Mouse (Mus musculus): ENCODE data around the gene Ephx3. TPM values are rescaled to one million over a fixed set of nuclear protein-coding genes. Genes with fewer than 3 reads are reported as not detected.

The Ephx3 gene
- polyA plus RNA-seq, 1 experiment from 2014 or later: 0.19 TPM

GRCm38 (mm10) chr17:32202972-32203371 lies 13.6 kb upstream of the Ephx3 start:
- ATAC-seq (ENCODE audit: low FRiP score, low read depth): no peak
- Histone ChIP-seq H3K9me3 (no peaks in the 10 kb centered on the region), H3K9ac (no peak overlapping the region), H3K27me3 (no peaks in the 10 kb centered on the region), H3K4me1 (replicated peaks) (no peaks in the 10 kb centered on the region), H3K36me3 (peaks cover 66% of the 10 kb centered on the region), H3K4me3 (no peak overlapping the region), H3K4me2 (no peak overlapping the region), H3K27ac (replicated peaks) (no peak overlapping the region)
- 91% methylated on average over 3 of the region's 3 CpGs for WGBS

DNA sequence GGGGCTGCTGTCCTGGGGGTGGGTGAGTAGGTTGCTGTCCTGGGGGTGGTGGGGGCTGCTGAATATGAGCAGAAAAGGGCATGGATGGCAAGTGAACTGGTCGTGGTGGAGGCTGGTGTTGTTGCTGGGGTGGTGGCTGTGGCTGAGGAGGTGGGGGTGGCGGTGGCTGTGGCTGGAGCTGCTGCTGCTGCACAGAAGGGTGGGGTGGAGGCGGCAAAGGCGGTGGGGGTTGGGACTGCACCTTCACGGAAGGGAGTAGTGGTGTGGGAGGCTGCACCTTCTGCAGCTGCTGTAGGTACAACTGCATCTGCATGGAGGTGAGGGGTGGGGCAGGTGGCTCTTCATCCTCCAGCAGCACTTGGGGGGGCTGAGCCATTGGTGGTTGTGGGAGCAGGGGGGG lies 11.7 kb upstream of the Ephx3 start:
- H3K4me2 ChIP-seq: no peak overlapping the region
- H3K36me3 ChIP-seq: peaks cover 67% of the 10 kb centered on the region
- 76% methylated on average over 5 of the region's 5 CpGs for WGBS

GRCm38 (mm10) chr17:32199796-32200195 lies 10.4 kb upstream of the Ephx3 start:
- WGBS: 95% methylated on average over 2 of the region's 2 CpGs
- no peak for ATAC-seq (ENCODE audit: low FRiP score, low read depth)
- peaks cover 70% of the 10 kb centered on the region for H3K36me3 ChIP-seq

More for the DNA sequence above, 11.7 kb upstream of the Ephx3 start:
- no peak overlapping the region for H3K4me3 ChIP-seq
- no peak overlapping the region for H3K9ac ChIP-seq
- no peak for ATAC-seq (ENCODE audit: low FRiP score, low read depth)
- H3K9me3 ChIP-seq: no peaks in the 10 kb centered on the region
- no peak overlapping the region for H3K27ac ChIP-seq (replicated peaks)
- no peaks in the 10 kb centered on the region for H3K27me3 ChIP-seq
- H3K4me1 ChIP-seq (replicated peaks): no peaks in the 10 kb centered on the region

GRCm38 (mm10) chr17:32197156-32197555 lies 7.8 kb upstream of the Ephx3 start:
- Histone ChIP-seq H3K9me3 (no peaks in the 10 kb centered on the region), H3K27ac (replicated peaks) (peak overlapping the region; percentile 57), H3K27me3 (no peaks in the 10 kb centered on the region), H3K4me2 (no peak overlapping the region), H3K36me3 (peaks cover 59% of the 10 kb centered on the region), H3K4me1 (replicated peaks) (no peaks in the 10 kb centered on the region), H3K9ac (no peak overlapping the region), H3K4me3 (no peak overlapping the region)
- ATAC-seq (ENCODE audit: low FRiP score, low read depth): peak; percentile 46; the same call in 1 of the 2 replicates
- 71% methylated on average over 14 of the region's 14 CpGs for WGBS

More at GRCm38 (mm10) chr17:32199796-32200195, 10.4 kb upstream of the Ephx3 start:
- no peak overlapping the region for H3K27ac ChIP-seq (replicated peaks)
- H3K9ac ChIP-seq: no peak overlapping the region
- H3K4me1 ChIP-seq (replicated peaks): no peaks in the 10 kb centered on the region
- H3K4me3 ChIP-seq: no peak overlapping the region
- no peaks in the 10 kb centered on the region for H3K27me3 ChIP-seq
- H3K4me2 ChIP-seq: no peak overlapping the region
- no peaks in the 10 kb centered on the region for H3K9me3 ChIP-seq

DNA sequence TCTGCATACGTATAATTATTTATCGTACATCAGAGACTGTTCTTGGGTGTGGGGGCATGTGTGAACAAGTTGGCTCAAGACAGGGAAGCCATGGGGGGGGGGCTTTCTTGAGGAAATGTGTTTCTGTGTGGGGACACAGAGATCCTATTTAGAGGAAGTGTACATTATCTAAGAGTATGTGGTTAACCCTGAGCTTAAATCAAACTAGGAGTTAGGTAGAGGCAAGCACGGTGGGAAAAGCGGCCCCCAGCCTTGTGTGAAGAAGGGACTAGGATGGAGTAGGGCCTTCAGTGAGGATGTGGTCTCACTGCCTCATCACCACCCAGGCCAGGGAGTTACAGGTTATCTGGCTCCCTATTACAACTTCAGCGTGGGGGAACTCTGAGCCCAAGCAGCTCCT lies 6.4 kb upstream of the Ephx3 start:
- 96% methylated on average over 5 of the region's 5 CpGs for WGBS
- Histone ChIP-seq H3K36me3 (peaks cover 48% of the 10 kb centered on the region), H3K4me1 (replicated peaks) (no peaks in the 10 kb centered on the region), H3K27ac (replicated peaks) (no peak overlapping the region), H3K9ac (no peak overlapping the region), H3K27me3 (no peaks in the 10 kb centered on the region), H3K4me3 (no peak overlapping the region), H3K4me2 (no peak overlapping the region), H3K9me3 (no peaks in the 10 kb centered on the region)
- ATAC-seq (ENCODE audit: low FRiP score, low read depth): no peak

- peaks cover 24% of the 10 kb centered on the region for H3K36me3 ChIP-seq
- H3K4me1 ChIP-seq (replicated peaks): peaks cover 11% of the 10 kb centered on the region
- peaks cover 15% of the 10 kb centered on the region for H3K27me3 ChIP-seq
- no peak overlapping the region for H3K4me3 ChIP-seq
- no peaks in the 10 kb centered on the region for H3K9me3 ChIP-seq
- WGBS: 89% methylated on average over 5 of the region's 5 CpGs
- no peak overlapping the region for H3K9ac ChIP-seq
- ATAC-seq (ENCODE audit: low FRiP score, low read depth): no peak
- H3K4me2 ChIP-seq: no peak overlapping the region
- H3K27ac ChIP-seq (replicated peaks): no peak overlapping the region
Measured at GRCm38 (mm10) chr17:32193010-32193409, 3.7 kb upstream of the Ephx3 start.

DNA sequence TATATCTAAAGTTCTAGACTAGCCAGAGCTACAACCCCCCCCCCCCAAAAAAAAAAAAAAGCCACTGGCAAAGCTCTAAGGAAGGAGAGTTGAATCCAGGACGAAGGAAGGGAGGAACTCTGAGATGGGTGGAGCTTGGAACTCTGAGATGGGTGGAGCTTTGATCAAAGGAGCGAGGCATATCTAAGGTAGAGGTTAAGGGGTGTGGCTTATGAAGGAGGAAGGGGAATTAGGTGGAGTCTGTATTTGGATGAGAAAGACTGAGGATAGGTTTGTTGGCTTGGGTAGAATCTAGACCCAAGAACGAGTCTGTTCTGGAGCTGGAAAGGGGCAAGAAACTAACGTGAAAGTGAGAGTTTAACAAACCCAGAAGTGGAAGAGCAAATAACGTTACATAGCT lies 501 bp upstream of the Ephx3 start:
- Histone ChIP-seq H3K9ac (no peak overlapping the region), H3K4me2 (peak overlapping the region; percentile 92), H3K36me3 (no peaks in the 10 kb centered on the region), H3K4me3 (peak overlapping the region; percentile 43), H3K27ac (replicated peaks) (no peak overlapping the region), H3K4me1 (replicated peaks) (peaks cover 11% of the 10 kb centered on the region), H3K9me3 (no peaks in the 10 kb centered on the region), H3K27me3 (peaks cover 15% of the 10 kb centered on the region)
- no peak for ATAC-seq (ENCODE audit: low FRiP score, low read depth)
- WGBS: 20% methylated on average over 5 of the region's 5 CpGs

GRCm38 (mm10) chr17:32183017-32183416 lies 6.3 kb downstream of the Ephx3 start:
- Histone ChIP-seq H3K4me2 (no peak overlapping the region), H3K27ac (replicated peaks) (no peak overlapping the region), H3K27me3 (no peaks in the 10 kb centered on the region), H3K4me1 (replicated peaks) (peaks cover 18% of the 10 kb centered on the region), H3K4me3 (no peak overlapping the region), H3K9me3 (no peaks in the 10 kb centered on the region), H3K36me3 (no peaks in the 10 kb centered on the region), H3K9ac (no peak overlapping the region)
- 35% methylated on average over 8 of the region's 8 CpGs for WGBS
- no peak for ATAC-seq (ENCODE audit: low FRiP score, low read depth)

- WGBS: 12% methylated on average over 11 of the region's 11 CpGs
- H3K27me3 ChIP-seq: no peaks in the 10 kb centered on the region
- no peaks in the 10 kb centered on the region for H3K36me3 ChIP-seq
- no peaks in the 10 kb centered on the region for H3K9me3 ChIP-seq
- ATAC-seq (ENCODE audit: low FRiP score, low read depth): peak; percentile 90
- H3K27ac ChIP-seq (replicated peaks): peak overlapping the region; percentile 79
- peaks cover 18% of the 10 kb centered on the region for H3K4me1 ChIP-seq (replicated peaks)
- H3K9ac ChIP-seq: no peak overlapping the region
- H3K4me2 ChIP-seq: no peak overlapping the region
- no peak overlapping the region for H3K4me3 ChIP-seq
Measured at GRCm38 (mm10) chr17:32179621-32180491, 9.5 kb downstream of the Ephx3 start.

DNA sequence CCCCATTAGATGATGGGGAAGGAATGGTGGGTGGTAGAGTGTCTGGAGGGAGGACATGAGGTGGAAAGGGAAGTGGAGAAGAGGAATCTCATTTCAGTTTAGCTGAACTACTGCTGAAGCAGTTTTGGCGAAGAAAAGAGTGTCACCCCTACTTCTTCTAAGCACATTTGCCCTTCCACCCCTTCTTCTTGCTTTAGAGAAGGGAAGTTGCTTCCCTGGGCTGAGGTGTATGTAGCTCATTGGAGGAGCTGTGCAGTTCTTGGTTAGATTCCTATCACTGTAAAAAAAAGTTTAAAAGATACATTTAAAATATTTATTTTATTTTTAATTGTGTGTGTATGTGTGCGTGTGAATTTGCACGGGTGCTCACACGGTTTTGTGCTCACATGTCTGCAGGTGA lies 12.4 kb downstream of the Ephx3 start:
- H3K4me3 ChIP-seq: no peak overlapping the region
- 96% methylated on average over 4 of the region's 4 CpGs for WGBS

DNA sequence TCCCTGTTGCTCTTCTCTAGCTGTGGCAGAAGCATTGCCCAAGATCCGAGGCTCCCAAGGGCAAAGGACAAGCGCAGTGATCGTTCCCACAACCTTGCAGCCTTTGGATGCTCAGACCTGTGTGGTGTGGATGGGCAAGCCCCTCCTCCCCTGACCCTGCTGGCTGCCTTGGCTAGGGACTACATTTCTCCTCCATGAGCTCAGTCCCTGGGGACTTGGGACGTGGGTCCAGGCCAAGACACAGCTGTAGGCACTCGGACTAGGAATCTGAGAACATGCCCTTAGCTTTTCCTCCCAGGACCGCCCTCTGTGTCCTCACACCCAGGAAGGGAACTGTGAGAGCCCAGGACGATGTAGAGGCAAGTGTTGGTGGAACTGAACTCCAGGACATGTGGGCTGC lies 16.2 kb downstream of the Ephx3 start:
- H3K36me3 ChIP-seq: no peaks in the 10 kb centered on the region
- 68% methylated on average over 7 of the region's 7 CpGs for WGBS
- H3K4me2 ChIP-seq: no peak overlapping the region
- H3K4me3 ChIP-seq: no peak overlapping the region
- no peaks in the 10 kb centered on the region for H3K27me3 ChIP-seq
- H3K9me3 ChIP-seq: no peaks in the 10 kb centered on the region
- H3K9ac ChIP-seq: no peak overlapping the region
- no peak overlapping the region for H3K27ac ChIP-seq (replicated peaks)
- ATAC-seq (ENCODE audit: low FRiP score, low read depth): no peak
- no peaks in the 10 kb centered on the region for H3K4me1 ChIP-seq (replicated peaks)

More for the DNA sequence above, 12.4 kb downstream of the Ephx3 start:
- no peaks in the 10 kb centered on the region for H3K27me3 ChIP-seq
- H3K36me3 ChIP-seq: no peaks in the 10 kb centered on the region
- peaks cover 18% of the 10 kb centered on the region for H3K4me1 ChIP-seq (replicated peaks)
- H3K9ac ChIP-seq: no peak overlapping the region
- ATAC-seq (ENCODE audit: low FRiP score, low read depth): no peak
- no peak overlapping the region for H3K4me2 ChIP-seq
- H3K9me3 ChIP-seq: no peaks in the 10 kb centered on the region
- no peak overlapping the region for H3K27ac ChIP-seq (replicated peaks)

DNA sequence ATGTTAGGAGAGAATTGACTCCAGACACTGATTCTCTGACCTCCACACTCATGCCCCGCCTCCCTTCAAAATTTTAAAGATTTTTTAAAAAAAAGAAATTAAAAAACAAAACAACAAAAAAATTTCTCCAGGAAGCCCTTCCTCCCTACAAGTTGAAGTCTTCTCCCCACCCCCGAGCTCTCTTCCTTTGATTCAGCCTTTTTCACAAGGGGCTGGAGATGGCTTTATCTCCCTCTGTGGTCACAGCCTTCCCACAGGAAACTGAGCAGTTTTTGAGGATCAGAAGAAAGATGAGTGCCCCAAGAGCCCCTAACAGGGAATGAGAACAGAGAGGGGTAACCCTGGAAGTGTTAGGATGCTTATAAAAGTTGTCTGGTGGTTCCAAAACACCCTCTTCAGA lies 16.9 kb downstream of the Ephx3 start:
- H3K4me2 ChIP-seq: no peak overlapping the region
- H3K9ac ChIP-seq: no peak overlapping the region
- no peaks in the 10 kb centered on the region for H3K27me3 ChIP-seq
- H3K9me3 ChIP-seq: no peaks in the 10 kb centered on the region
- no peak overlapping the region for H3K4me3 ChIP-seq
- 92% methylated on average over 2 of the region's 2 CpGs for WGBS
- H3K4me1 ChIP-seq (replicated peaks): no peaks in the 10 kb centered on the region
- H3K27ac ChIP-seq (replicated peaks): no peak overlapping the region
- H3K36me3 ChIP-seq: no peaks in the 10 kb centered on the region
- no peak for ATAC-seq (ENCODE audit: low FRiP score, low read depth)

Data from hindbrain, embryonic 15.5 days (tissue).